Mouse (Mus musculus): ENCODE measurements at regions not wholly inside any gene's neighbourhood (a gene's known extent, or its start where the extent isn't known, plus 50 kb on each side); places are given as distances from the start of the nearest gene placed in this dataset.

GRCm38 (mm10) chr1:183611966-183612694 is 194.1 kb downstream of the Hhipl2 start:
- no peaks in the 10 kb centered on the region for H3K4me1 ChIP-seq (ENCODE audit: insufficient read depth, low read depth, low read length)
- TF ChIP-seq CTCF (IDR thresholded peaks at IDR 0.05) (no peak), EP300 (IDR thresholded peaks at IDR 0.05) (no peak)
- H3K4me2 ChIP-seq (replicated peaks; ENCODE audit: low read depth, low read length): no peak overlapping the region
- H3K4me3 ChIP-seq (ENCODE audit: low read depth, low read length): no peak overlapping the region
- DNase-seq (ENCODE audit: low spot score): no peak
- ATAC-seq: no peak
- no peaks in the 10 kb centered on the region for H3K27me3 ChIP-seq (replicated peaks; ENCODE audit: insufficient read depth, low read length)
- no peaks in the 10 kb centered on the region for H3K36me3 ChIP-seq (ENCODE audit: insufficient read depth, low read length)
- WGBS: 63% methylated on average over 8 of the region's 8 CpGs
- no peaks in the 10 kb centered on the region for H3K9me3 ChIP-seq (ENCODE audit: low read length)
- H3K9ac ChIP-seq (replicated peaks; ENCODE audit: low read depth): no peak overlapping the region
- no peak overlapping the region for H3K27ac ChIP-seq (ENCODE audit: low read length)

- no peaks in the 10 kb centered on the region for H3K9me3 ChIP-seq (ENCODE audit: low read length)
- no peaks in the 10 kb centered on the region for H3K27me3 ChIP-seq (replicated peaks; ENCODE audit: insufficient read depth, low read length)
- no peak overlapping the region for H3K4me3 ChIP-seq (ENCODE audit: low read depth, low read length)
- H3K9ac ChIP-seq (replicated peaks; ENCODE audit: low read depth): no peak overlapping the region
- H3K4me1 ChIP-seq (ENCODE audit: insufficient read depth, low read depth, low read length): no peaks in the 10 kb centered on the region
- ATAC-seq: no peak
- H3K36me3 ChIP-seq (ENCODE audit: insufficient read depth, low read length): no peaks in the 10 kb centered on the region
- no peak for DNase-seq (ENCODE audit: low spot score)
- TF ChIP-seq EP300 (IDR thresholded peaks at IDR 0.05): no peak
- no peak for TF ChIP-seq CTCF (IDR thresholded peaks at IDR 0.05)
- H3K4me2 ChIP-seq (replicated peaks; ENCODE audit: low read depth, low read length): no peak overlapping the region
- 71% methylated on average over 9 of the region's 9 CpGs for WGBS
- no peak overlapping the region for H3K27ac ChIP-seq (ENCODE audit: low read length)
These were observed 201.5 kb downstream of the Hhipl2 start for GRCm38 (mm10) chr1:183619451-183620059.

DNA sequence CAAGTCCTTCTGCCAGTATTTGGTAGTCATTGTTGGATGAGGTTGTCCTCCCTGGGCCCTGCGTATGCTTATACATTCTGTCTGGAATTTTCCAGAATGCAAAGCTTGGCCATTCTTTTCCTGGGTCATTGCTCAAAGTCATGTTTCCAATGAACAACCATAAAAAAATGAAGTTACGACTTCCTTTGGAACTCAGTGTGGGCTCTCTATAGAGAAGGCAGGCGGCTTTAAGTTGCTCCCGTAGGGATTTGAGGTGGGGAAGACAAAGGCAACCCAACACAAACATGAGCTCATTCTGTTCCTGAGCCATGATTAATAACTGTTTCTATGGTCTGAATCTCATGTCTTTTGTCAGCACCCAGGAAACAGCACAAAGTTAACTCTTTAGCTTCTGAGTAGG is 204.3 kb downstream of the Hhipl2 start:
- no peak for ATAC-seq

GRCm38 (mm10) chr1:183624266-183624665 is 206.3 kb downstream of the Hhipl2 start:
- 52% methylated on average over 1 of the region's 1 CpGs for WGBS
- TF ChIP-seq CTCF (IDR thresholded peaks at IDR 0.05): no peak
- TF ChIP-seq EP300 (IDR thresholded peaks at IDR 0.05): no peak
- no peak overlapping the region for H3K27ac ChIP-seq (ENCODE audit: low read length)
- no peaks in the 10 kb centered on the region for H3K9me3 ChIP-seq (ENCODE audit: low read length)
- H3K27me3 ChIP-seq (replicated peaks; ENCODE audit: insufficient read depth, low read length): no peaks in the 10 kb centered on the region
- H3K4me3 ChIP-seq (ENCODE audit: low read depth, low read length): no peak overlapping the region
- H3K9ac ChIP-seq (replicated peaks; ENCODE audit: low read depth): no peak overlapping the region
- H3K4me1 ChIP-seq (ENCODE audit: insufficient read depth, low read depth, low read length): no peaks in the 10 kb centered on the region
- ATAC-seq (no peak), DNase-seq (ENCODE audit: low spot score) (no peak)
- H3K4me2 ChIP-seq (replicated peaks; ENCODE audit: low read depth, low read length): no peak overlapping the region
- H3K36me3 ChIP-seq (ENCODE audit: insufficient read depth, low read length): no peaks in the 10 kb centered on the region

More for the DNA sequence above, 204.3 kb downstream of the Hhipl2 start:
- Histone ChIP-seq H3K9ac (replicated peaks; ENCODE audit: low read depth) (no peak overlapping the region), H3K4me2 (replicated peaks; ENCODE audit: low read depth, low read length) (no peak overlapping the region), H3K36me3 (ENCODE audit: insufficient read depth, low read length) (no peaks in the 10 kb centered on the region), H3K9me3 (ENCODE audit: low read length) (no peaks in the 10 kb centered on the region), H3K4me1 (ENCODE audit: insufficient read depth, low read depth, low read length) (no peaks in the 10 kb centered on the region), H3K27ac (ENCODE audit: low read length) (no peak overlapping the region), H3K4me3 (ENCODE audit: low read depth, low read length) (no peak overlapping the region), H3K27me3 (replicated peaks; ENCODE audit: insufficient read depth, low read length) (no peaks in the 10 kb centered on the region)
- WGBS: 77% methylated on average over 4 of the region's 4 CpGs
- no peak for DNase-seq (ENCODE audit: low spot score)
- TF ChIP-seq CTCF (IDR thresholded peaks at IDR 0.05): no peak
- TF ChIP-seq EP300 (IDR thresholded peaks at IDR 0.05): no peak

DNA sequence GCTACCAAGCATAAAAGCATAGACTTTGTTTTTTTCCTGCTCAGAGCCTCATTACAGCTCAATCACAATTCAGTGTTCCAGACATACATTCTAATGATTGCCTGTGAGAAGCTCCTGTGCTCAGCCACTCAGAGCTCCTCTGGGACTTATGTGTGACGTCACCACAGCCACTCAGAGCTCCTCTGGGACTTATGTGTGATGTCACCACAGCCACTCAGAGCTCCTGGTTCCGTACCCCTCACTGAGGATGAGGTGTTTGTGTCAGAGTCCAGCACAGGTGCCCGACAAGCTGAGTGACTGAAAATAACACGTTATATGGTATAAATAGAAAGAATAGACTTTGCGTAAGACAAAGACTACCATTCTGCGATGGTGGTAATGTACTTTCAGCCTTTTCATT is 215.8 kb downstream of the Hhipl2 start:
- H3K4me1 ChIP-seq (ENCODE audit: insufficient read depth, low read depth, low read length): no peaks in the 10 kb centered on the region
- H3K4me3 ChIP-seq (ENCODE audit: low read depth, low read length): no peak overlapping the region
- H3K4me2 ChIP-seq (replicated peaks; ENCODE audit: low read depth, low read length): no peak overlapping the region
- DNase-seq (ENCODE audit: low spot score) (no peak), ATAC-seq (no peak)
- H3K36me3 ChIP-seq (ENCODE audit: insufficient read depth, low read length): no peaks in the 10 kb centered on the region
- H3K9me3 ChIP-seq (ENCODE audit: low read length): no peaks in the 10 kb centered on the region
- no peak overlapping the region for H3K27ac ChIP-seq (ENCODE audit: low read length)
- TF ChIP-seq EP300 (IDR thresholded peaks at IDR 0.05) (no peak), CTCF (IDR thresholded peaks at IDR 0.05) (no peak)
- no peaks in the 10 kb centered on the region for H3K27me3 ChIP-seq (replicated peaks; ENCODE audit: insufficient read depth, low read length)
- 73% methylated on average over 6 of the region's 6 CpGs for WGBS
- no peak overlapping the region for H3K9ac ChIP-seq (replicated peaks; ENCODE audit: low read depth)

- 100% methylated on average over 1 of the region's 1 CpGs for whole genome bisulfite sequencing
- DNase-seq (ENCODE audit: low spot score) (no peak), ATAC-seq (no peak)
- no peaks in the 10 kb centered on the region for H3K27me3 ChIP-seq (replicated peaks; ENCODE audit: insufficient read depth, low read length)
- no peak for TF ChIP-seq CTCF (IDR thresholded peaks at IDR 0.05)
- no peak for TF ChIP-seq EP300 (IDR thresholded peaks at IDR 0.05)
- no peak overlapping the region for H3K4me3 ChIP-seq (ENCODE audit: low read depth, low read length)
- no peaks in the 10 kb centered on the region for H3K4me1 ChIP-seq (ENCODE audit: insufficient read depth, low read depth, low read length)
- no peak overlapping the region for H3K4me2 ChIP-seq (replicated peaks; ENCODE audit: low read depth, low read length)
- no peaks in the 10 kb centered on the region for H3K36me3 ChIP-seq (ENCODE audit: insufficient read depth, low read length)
- H3K9me3 ChIP-seq (ENCODE audit: low read length): no peaks in the 10 kb centered on the region
- no peak overlapping the region for H3K27ac ChIP-seq (ENCODE audit: low read length)
- no peak overlapping the region for H3K9ac ChIP-seq (replicated peaks; ENCODE audit: low read depth)
These were observed 216.8 kb downstream of the Hhipl2 start for GRCm38 (mm10) chr1:183634836-183635235.

Data from lung, postnatal 0 days (tissue).